Mouse (Mus musculus) WW6 (cell line): ENCODE measurements at regions not wholly inside any gene's neighbourhood (a gene's known extent, or its start where the extent isn't known, plus 50 kb on each side); places are given as distances from the start of the nearest gene placed in this dataset.

Experiments used
- DNase-seq: peaks from one replicate; pipeline ENCODE4 v3.0.0-alpha.2; 2013; ENCODE audit warnings: low read depth, low spot score

DNA sequence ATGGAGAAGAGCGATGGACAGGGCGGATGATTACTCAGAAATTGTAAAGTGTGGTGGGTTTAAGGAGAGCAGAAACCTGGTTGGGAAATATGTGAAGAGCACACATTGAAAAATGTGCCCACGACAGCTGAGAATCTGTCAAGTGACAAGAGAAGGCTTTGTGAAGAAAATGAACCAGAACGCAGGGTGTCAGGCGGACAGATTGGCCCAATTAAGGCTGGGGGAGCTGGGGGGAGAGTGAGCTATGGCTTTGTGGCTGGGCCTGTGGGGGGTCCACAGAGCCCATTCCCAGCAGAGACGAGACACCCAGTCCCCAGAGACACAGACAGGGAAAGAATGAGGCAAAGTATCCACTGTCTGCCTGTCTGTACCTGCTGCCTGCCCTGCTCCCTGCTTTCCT lies 153.3 kb downstream of the Shq1 start:
- no peak for DNase-seq

DNA sequence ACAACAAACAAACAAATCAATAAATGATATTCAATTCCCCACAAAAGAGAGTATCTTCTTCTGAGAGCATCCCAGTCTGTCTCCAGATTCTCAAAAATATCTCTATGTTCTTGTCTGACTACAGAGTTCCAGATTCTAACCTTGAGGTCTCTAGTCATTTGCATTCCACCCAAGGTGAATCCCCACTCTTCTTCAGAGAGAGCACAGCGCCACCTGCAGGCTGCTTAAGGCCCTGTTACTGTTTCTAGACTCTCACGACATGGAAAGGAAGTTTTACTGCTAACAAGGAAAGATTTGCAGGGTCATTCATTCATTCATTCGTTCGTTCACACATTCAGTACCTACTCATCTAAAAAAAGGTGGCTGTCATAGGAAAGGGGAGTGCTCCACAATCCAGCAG lies 158.3 kb downstream of the Shq1 start:
- no peak for DNase-seq

DNA sequence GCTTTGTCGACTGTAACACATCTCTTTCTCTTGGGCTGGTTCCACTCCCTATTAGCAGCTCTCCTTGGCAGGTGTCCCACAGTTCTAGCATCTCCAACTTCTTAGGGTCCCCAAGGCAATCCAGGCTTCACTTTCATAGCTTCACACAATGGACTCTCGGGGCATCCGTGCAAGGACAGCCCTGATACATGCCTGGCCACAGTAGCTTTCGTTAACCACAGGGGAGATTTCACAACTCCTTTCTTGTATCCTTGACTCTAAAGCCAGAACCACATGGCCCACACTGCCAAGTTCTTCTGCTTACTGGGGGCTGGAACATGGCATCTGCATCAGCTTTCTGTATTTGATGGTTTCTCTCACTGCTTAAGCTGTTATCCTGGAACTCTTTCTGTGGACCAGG lies 160.3 kb downstream of the Shq1 start:
- no peak for DNase-seq

DNA sequence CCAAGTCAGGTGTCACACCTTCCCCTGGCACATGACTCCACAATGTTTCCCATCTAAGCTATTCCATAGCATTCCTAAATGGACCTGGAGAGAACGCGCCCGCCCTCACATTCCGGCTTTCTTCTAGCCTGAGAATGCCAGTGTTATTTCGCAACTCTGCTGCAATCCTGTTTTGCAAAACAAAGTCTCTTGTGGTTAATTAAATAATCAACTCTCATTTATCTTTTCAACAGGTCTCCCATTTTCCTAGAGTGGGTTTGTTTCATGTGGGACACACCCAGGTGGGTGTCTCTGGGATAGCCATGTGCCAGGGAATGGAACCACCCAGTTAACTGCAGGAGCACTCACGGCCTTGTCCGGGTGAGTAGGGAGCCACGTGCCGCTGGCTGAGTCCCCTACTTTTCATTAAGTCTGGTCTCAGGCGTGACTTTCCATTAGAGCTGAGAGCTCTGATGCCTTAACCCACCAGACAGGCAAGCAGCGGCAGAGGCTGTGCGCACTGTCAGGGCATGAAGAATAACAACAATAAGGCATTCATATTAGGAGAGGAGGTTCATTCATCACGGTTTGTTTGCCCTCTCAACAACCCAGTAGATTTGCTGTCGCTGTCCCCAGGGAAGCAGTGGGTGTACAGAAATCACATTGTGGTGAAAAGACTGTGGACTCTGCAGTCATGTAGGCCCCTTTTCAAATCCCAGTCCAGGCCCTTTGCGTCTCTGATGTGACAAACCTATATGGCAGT lies 165.3 kb downstream of the Shq1 start:
- no peak for DNase-seq

DNA sequence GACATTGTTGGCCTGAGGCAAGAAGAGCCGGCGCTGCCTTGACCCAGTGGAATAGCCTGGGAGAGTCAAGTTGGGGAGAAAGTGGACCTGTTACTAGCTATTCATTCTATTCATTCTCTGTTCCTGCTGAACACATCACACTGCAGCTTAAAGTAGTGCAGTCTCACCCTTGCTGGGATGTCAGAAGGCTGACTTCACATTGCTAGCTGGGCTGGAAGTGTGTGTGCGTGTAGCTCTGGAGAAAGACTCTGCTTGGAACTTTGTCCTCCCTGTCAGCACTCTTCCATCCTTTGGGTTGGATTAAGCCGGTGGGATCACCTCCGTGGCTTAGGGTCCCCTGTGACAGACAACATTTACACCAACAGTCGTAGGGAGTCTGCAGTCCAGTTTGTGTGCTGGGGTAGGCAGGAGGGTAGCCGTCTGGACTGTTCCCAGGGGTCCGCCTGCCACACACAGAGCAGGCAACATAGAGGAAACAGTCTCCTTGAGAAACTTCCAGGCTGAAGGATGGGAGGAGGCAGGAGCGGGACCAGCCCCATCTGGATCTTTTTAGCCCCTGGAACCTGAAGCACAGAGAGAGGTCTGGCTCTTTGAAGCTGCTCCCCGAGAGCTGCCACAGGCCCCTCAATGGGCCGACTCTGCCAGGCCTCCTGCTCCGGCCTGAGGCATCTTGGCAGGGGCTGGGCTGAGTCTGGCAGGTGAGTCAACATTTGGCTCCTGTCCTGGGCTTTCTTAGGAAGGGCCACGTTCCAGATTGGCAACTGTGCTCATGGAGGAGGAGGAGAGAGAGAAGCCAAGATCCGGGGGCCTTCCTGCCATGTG lies 167.8 kb downstream of the Shq1 start:
- no peak for DNase-seq

DNA sequence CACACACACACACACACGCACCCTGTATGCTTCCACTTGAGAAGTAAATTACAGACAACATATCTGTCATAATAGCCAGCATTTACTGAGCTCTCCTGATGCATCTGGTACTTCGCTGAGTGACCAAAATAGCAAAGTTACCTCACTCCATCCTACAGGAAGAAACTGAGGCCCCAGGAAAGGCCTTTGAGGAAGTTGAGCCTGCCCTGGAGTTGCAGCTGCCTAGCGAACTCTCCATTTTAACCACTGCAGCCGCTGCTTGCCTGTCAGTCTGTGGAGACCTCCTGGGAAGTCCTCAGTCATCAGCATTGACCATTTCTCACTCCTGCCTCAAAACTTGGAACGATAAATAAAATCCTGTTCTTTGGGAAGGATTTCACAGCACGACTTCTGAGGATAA lies 168.8 kb downstream of the Shq1 start:
- no peak for DNase-seq

DNA sequence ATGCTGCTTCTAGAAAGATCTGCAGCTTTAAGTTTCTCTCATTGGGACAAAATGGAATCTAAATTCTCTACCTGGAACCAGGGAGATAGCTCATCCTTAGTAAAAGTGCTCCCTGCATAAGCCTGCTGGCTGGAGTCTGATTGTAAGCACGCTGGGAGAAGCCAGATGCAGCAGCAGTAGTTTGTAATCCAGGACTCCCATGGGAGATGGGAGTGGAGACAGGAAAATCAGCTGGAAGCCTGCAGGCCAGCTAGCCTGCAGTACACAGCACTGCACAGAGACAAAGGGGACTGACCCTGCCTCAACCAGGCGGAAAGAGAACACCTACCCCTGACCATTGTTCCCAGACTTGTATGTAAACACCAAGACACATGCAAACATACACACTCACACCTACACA lies 170.2 kb downstream of the Shq1 start:
- no peak for DNase-seq

DNA sequence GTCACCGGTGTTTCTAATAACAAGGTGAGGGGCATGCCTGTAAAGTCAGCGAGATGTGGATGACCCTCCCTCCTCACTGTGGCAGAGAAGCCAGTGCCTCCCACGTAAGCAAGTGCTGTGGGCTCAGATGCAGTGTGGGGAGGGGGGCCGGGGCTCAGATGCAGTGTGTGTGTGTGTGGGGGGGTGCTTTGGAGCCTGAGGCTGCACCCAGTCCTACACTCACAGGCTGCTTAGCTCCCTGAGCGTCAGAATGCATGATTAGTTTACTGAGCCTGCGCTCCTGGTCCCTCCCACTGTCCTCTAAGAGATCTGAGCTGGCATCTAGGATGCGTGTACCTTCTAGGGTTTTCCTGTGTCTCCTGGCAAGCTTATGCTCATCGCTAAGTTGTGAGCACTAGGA lies 170.9 kb downstream of the Shq1 start:
- no peak for DNase-seq

DNA sequence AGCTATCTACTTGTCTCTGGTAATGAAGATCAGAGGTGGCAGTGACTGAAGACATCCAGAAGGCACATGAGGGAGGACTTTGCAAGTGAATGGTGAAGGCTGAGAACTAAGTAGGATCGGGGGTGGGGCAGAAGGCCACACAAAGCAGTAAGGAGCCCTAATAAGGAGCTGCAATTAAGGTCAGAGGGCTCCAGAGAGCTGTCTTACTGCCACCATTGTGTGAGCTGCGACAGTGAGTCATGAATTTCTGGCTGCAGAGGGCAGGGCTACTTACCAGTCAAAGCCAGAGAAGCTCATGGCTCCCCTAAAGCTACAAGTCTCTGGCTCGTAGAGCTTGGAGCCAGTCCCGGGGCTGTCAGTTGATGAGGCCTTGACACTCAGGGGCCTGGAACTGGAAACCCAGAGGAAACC lies 172.1 kb downstream of the Shq1 start:
- peak; percentile 46 for DNase-seq

DNA sequence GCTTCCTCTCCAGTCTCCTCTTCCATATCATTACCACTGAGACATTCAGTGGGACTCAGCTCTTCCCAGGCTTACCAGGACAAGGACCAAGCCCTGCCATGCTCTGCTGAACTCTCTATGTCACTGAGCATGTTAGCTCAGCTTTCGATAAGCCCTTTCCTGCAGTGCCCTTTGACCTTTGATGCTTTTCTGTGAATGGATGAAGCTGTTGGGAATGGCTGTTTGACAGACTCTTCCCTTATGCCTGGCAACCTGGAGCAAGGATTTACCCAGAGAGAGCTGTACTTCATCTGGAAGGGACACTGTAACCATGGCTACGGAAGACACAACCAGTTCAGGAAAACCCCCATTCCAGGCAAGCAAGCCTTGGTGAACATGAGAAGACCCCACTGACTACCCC lies 172.8 kb downstream of the Shq1 start:
- DNase-seq: no peak

DNA sequence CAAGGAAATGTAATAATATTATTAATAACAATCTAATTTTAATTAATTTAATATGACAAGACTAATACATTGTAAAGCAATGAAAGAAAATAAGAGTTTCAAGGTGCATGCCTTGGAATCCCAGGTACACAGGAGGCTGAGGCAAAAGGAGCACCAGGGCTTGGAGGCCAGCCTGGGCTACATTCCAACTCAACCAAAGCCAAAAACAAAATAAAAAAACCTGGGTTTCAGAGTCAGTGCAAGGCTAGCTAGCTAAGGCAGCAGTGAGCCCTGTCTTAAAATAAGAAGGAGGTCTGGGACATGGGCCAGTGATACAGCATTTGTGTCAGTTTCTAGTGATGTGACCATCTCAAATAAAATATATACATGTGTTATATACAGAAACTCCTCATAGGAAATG lies 174.8 kb downstream of the Shq1 start:
- DNase-seq: no peak

DNA sequence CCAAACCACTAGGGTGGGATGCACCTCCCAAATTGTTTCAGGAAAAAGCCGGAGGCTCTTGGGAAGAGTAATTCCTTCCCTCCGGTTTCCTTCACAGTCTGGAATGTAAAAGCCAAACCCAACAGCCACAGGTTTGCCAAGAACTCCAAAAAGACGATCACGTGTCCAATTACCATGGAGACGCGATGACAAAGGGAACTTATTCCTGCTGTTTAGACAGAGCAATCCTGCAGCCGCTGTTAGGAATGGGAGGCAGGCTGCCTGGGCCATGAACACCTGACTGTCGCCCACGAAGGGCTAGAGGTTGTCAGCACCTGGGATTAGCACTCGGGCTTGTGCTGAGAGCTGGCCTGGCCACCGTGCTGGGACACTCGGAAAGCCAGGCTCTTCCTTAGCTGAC lies 175.8 kb downstream of the Shq1 start:
- DNase-seq: peak; percentile 50

DNA sequence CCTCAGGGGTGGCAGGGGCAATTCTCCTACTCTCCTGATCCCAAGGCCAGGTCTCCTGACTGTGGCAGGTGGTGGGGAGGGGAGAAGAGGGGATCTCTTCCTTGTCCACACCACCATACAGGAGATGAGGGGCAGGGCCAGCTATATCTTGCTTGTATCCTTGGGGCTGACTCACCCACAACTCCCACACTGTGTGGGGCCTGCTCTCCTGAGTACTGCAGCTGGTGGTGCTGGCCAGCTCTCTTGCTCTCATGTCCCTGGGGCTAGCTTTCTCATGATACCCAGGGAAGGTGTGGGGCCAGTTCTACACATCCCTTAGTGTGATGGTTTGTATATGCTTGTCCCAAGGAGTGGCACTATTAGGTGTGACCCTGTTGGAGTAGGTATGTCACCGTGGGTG lies 177.4 kb downstream of the Shq1 start:
- no peak for DNase-seq

DNA sequence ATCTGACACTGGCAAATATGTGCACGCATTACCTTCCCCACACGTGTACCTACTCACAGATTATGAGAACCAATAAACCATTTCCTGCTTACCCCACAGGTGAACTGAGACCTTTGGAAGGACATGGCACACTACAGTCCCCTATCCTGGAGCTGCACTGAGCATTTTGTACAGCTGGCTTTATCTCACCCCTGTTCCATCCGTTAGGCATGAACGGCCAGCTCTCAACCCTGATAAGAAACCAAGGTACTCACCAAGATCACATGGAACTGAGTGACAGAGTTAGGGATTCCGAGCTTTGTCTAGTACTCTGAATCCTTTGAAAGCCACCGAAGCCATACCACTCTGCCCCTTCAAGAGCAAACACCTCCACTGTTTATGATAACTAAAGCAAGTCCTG lies 179.1 kb downstream of the Shq1 start:
- no peak for DNase-seq

DNA sequence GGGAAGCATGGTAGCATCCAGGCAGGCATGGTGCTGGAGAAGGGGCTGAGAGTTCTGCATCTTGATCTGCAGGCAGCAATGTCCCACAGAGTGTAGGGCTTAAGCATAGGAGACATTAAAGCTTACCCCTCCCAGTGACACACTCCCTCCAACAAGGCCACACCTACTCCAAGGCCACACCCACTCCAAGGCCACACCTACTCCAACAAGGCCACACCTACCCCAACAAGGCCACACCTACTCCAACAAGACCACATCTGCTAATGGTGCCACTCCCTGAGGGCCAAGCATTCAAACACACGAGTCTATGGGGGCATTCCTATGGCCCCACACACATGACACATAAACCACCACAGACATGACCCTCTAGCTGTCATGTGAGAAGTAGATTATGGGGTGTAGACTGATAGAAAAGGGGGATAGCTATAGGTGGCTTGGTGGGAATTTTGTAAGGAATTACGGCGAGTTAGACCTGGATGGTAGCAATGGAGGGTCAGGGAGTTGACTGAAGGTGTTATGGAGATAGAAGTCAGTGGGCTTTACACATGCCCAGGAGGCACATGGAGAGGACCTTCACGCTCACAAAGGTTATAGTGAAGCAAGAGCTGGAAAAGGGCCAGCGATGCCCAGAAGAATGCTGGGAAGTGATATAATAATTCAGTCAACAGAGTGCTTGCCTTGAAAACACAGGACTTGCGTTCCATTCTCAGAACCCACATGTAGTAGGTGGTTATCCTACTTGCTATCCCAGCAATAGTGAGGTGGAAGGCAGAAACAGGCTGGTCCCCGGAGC lies 179.8 kb downstream of the Shq1 start:
- no peak for DNase-seq

DNA sequence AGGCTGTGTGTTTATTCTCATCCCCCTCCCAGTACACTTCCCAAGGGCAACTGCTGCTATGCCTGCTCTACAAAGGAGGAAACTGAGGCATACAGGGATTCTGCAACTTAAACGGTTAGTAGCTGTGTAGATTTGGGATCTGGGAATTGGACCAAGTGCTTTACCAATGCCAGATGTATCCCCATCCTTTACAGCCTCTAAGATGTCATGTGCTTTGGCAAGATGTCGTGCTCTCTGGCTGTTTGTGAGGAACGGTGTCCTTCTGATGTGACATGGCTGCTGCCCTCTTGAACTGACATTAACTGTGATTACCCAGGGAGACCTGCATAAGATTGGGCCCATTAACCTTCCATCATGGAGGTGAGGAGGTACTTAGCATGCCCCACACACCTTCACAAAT lies 187.1 kb downstream of the Shq1 start:
- no peak for DNase-seq

DNA sequence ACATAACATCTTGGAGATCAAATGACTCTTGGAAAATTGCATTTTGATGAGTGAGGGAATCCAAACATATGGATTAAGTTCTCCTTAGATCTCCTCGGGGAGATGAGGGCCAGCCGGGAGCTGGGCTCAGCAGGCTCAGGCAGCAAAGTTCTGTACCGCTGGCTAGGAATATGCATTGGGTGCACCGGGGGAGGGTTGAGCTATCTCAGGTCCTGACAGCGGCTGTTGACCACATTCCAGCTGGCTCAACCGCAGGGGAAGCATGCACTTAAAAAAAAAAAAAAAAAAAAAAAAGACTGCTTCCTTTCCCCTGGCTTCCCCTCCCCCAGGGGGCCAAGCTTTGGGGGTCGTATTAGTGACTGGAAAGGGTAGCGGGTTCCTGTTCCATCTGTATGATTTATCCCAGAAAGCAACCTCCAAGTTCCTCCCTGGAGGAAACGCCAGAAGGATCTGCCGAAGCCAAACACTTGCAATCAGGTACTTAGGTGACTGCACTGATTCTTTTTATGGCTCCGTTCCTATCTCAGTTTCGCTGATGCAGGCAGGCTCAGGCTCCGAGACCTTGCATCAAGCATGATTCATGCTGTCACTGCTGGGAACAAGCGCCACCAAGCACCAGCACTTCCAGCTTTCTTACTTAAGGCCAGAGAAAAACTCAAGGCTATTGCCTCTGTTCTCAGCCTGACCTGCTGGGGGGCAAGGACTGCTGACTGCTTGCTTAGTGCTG lies 187.7 kb downstream of the Shq1 start:
- DNase-seq: no peak

DNA sequence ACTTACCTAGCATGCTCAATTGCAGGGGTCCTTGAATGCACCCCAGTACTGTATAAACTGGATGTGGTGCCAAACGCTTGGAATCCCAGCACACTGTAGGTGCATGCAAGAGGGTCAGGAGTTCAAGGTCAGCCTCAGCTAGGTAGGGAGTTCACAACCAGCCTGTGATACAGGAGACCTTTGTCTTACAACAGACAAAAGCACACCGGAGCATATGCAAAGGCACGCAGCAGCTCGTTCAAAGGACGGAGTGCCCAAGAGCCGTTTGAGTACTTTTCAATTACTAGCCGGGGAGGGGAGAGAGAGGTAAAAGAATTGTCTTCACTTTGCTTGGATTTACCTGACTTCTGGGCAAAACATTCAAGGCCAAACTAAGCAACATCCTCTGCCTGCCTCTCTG lies 188.4 kb downstream of the Shq1 start:
- no peak for DNase-seq

DNA sequence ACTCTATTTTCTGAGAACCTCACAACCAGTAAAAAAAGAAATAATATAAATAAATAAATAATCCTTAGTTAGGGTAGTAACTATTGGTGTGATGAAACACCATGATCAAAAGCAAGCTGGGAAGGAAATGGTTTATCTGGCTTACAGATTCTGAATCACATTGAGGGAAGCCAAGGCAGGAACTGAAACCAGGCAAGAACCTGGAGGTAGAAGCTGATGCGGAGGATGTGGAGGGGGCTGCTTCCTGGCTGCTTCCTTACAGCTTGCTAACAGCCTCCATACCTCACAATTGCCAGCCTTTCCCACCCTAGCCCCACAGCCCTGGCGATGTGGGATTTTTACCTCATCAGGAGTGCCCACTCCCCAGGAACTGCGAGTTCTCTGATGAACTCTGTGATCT lies 190.4 kb downstream of the Shq1 start:
- no peak for DNase-seq

DNA sequence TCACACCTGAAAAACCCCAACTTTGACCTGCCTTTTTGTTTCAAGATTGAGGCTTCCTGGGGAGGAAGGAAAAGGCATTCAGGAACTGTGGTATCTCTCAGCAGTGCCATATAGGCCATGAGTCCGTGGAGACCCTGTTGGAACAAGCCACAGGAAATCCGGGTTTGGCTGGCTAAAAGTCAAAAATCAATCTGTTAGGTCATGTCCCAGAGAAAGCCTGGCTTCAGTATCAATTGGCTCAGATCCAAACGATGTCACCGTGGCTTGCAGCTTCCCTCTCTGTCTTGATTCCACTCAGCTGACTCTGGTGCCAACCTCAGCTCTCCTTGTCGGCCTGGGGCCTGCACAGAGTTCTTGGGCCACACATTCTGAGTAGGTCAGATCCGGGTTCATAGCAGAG lies 191.1 kb downstream of the Shq1 start:
- DNase-seq: no peak

DNA sequence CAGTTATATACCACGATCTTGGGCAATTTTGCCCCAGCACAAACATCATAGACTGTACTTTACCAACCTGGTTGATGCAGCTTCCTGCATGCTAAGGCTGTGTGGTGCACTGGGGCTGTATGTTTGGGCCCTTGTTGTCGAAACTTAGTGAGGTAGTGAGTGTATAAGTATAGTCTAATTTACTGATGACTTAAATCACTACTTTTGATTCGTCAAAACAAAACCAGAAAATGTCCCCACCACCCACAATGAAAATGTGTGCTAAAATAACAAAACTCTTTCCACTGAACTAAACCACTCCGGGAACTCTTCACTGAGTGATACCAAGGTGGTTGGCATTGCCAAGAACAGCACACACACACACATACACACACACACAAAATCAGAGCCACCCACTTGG lies 191.5 kb downstream of the Shq1 start:
- no peak for DNase-seq
